Mouse (Mus musculus): ENCODE data around the gene Cbx7. TPM values are rescaled to one million over a fixed set of nuclear protein-coding genes. Genes with fewer than 3 reads are reported as not detected.
"Not testable (repeated sequence)": the region's sequence is repeated elsewhere in the genome, so short reads cannot be mapped to it uniquely, and the experiment has no call there.

Gene Cbx7
- total RNA-seq, 2 experiments from 2014 or later = 62.3 to 62.7 TPM

GRCm38 (mm10) chr15:79951226-79951625, 19.7 kb downstream of the Cbx7 start:
- DNase-seq (ENCODE audit: low spot score in 2 of 2) = no peak

GRCm38 (mm10) chr15:79950250-79951025, 20.5 kb downstream of the Cbx7 start:
- DNase-seq (ENCODE audit: low spot score in 2 of 2) = peak in 1 of 2 experiments; percentile 56

- no peak for DNase-seq (ENCODE audit: low spot score in 2 of 2)
These were observed 23.2 kb downstream of the Cbx7 start for GRCm38 (mm10) chr15:79947681-79948080.

- DNase-seq (ENCODE audit: low spot score in 2 of 2) = no peak
These were observed 24.1 kb downstream of the Cbx7 start for GRCm38 (mm10) chr15:79946790-79947189.

GRCm38 (mm10) chr15:79946022-79946421, 24.9 kb downstream of the Cbx7 start:
- DNase-seq (ENCODE audit: low spot score in 2 of 2) = peak; percentile 76 to 92

GRCm38 (mm10) chr15:79944948-79945347, 26.0 kb downstream of the Cbx7 start:
- DNase-seq (ENCODE audit: low spot score in 2 of 2) = no peak

GRCm38 (mm10) chr15:79943584-79943983, 27.3 kb downstream of the Cbx7 start:
- DNase-seq (ENCODE audit: low spot score in 2 of 2) = no peak

GRCm38 (mm10) chr15:79942541-79942940, 28.4 kb downstream of the Cbx7 start:
- DNase-seq (ENCODE audit: low spot score in 2 of 2) = no peak

GRCm38 (mm10) chr15:79940932-79941331, 30.0 kb downstream of the Cbx7 start:
- no peak for DNase-seq (ENCODE audit: low spot score in 2 of 2)

- no peak for DNase-seq (ENCODE audit: low spot score in 2 of 2)
These were observed 31.0 kb downstream of the Cbx7 start for GRCm38 (mm10) chr15:79939913-79940312.

- not testable (repeated sequence) for DNase-seq (ENCODE audit: low spot score in 2 of 2)
These were observed 31.4 kb downstream of the Cbx7 start for GRCm38 (mm10) chr15:79939501-79939900.

- no peak for DNase-seq (ENCODE audit: low spot score in 2 of 2)
These were observed 31.9 kb downstream of the Cbx7 start for GRCm38 (mm10) chr15:79939020-79939419.

GRCm38 (mm10) chr15:79936374-79936751, 34.6 kb downstream of the Cbx7 start:
- no peak for DNase-seq (ENCODE audit: low spot score in 2 of 2)

- DNase-seq (ENCODE audit: low spot score in 2 of 2) = no peak
These were observed 35.1 kb downstream of the Cbx7 start for GRCm38 (mm10) chr15:79935654-79936373.

GRCm38 (mm10) chr15:79934776-79935175, 36.1 kb downstream of the Cbx7 start:
- DNase-seq (ENCODE audit: low spot score in 2 of 2) = no peak

GRCm38 (mm10) chr15:79933670-79934514, 37.0 kb downstream of the Cbx7 start:
- DNase-seq (ENCODE audit: low spot score in 2 of 2) = no peak

GRCm38 (mm10) chr15:79933052-79933669, 37.8 kb downstream of the Cbx7 start:
- no peak for DNase-seq (ENCODE audit: low spot score in 2 of 2)

GRCm38 (mm10) chr15:79932323-79932987, 38.5 kb downstream of the Cbx7 start:
- DNase-seq (ENCODE audit: low spot score in 2 of 2) = peak; percentile 92 to 95

GRCm38 (mm10) chr15:79931496-79932141, 39.3 kb downstream of the Cbx7 start:
- DNase-seq (ENCODE audit: low spot score in 2 of 2) = no peak

- DNase-seq (ENCODE audit: low spot score in 2 of 2) = no peak
These were observed 41.2 kb downstream of the Cbx7 start for GRCm38 (mm10) chr15:79929734-79930133.
